Mouse (Mus musculus): Measurements from ENCODE around the gene Pebp1.
"Not testable (repeated sequence)": the region's sequence is repeated elsewhere in the genome, so short reads cannot be mapped to it uniquely, and the experiment has no call there.

Gene Pebp1

GRCm38 (mm10) chr5:117286831-117287822 lies at the start of gene Pebp1:
Gene Pebp1 (minus strand): TSS chr5:117287625.
- DNase-seq (ENCODE audit: low read depth, low spot score): peak; percentile 92

- DNase-seq (ENCODE audit: low read depth, low spot score): no peak
Measured at GRCm38 (mm10) chr5:117330457-117330856, 43.0 kb upstream of the Pebp1 start.

GRCm38 (mm10) chr5:117326408-117326807 lies 39.0 kb upstream of the Pebp1 start:
- no peak for DNase-seq (ENCODE audit: low read depth, low spot score)

- DNase-seq (ENCODE audit: low read depth, low spot score): no peak
Measured at GRCm38 (mm10) chr5:117323751-117324150, 36.3 kb upstream of the Pebp1 start.

GRCm38 (mm10) chr5:117318741-117319629 lies 31.6 kb upstream of the Pebp1 start, which contains the start of gene Vsig10:
Gene Vsig10 (plus strand): TSS chr5:117319083.
- DNase-seq (ENCODE audit: low read depth, low spot score): peak; percentile 54

- no peak for DNase-seq (ENCODE audit: low read depth, low spot score)
Measured at GRCm38 (mm10) chr5:117314587-117315428, 27.4 kb upstream of the Pebp1 start.

GRCm38 (mm10) chr5:117313909-117314308 lies 26.5 kb upstream of the Pebp1 start:
- DNase-seq (ENCODE audit: low read depth, low spot score): no peak

- DNase-seq (ENCODE audit: low read depth, low spot score): peak; percentile 15
Measured at GRCm38 (mm10) chr5:117313420-117313819, 26.0 kb upstream of the Pebp1 start.

- DNase-seq (ENCODE audit: low read depth, low spot score): peak; percentile 37
Measured at GRCm38 (mm10) chr5:117307699-117308098, 20.3 kb upstream of the Pebp1 start.

GRCm38 (mm10) chr5:117306826-117307225 lies 19.4 kb upstream of the Pebp1 start:
- no peak for DNase-seq (ENCODE audit: low read depth, low spot score)

GRCm38 (mm10) chr5:117305754-117306153 lies 18.3 kb upstream of the Pebp1 start:
- DNase-seq (ENCODE audit: low read depth, low spot score): no peak

- DNase-seq (ENCODE audit: low read depth, low spot score): peak; percentile 60
Measured at GRCm38 (mm10) chr5:117304947-117305346, 17.5 kb upstream of the Pebp1 start.

GRCm38 (mm10) chr5:117303691-117304579 lies 16.5 kb upstream of the Pebp1 start:
- no peak for DNase-seq (ENCODE audit: low read depth, low spot score)

GRCm38 (mm10) chr5:117302899-117303298 lies 15.5 kb upstream of the Pebp1 start:
- DNase-seq (ENCODE audit: low read depth, low spot score): no peak

GRCm38 (mm10) chr5:117295011-117295410 lies 7.6 kb upstream of the Pebp1 start:
- DNase-seq (ENCODE audit: low read depth, low spot score): no peak

- not testable (repeated sequence) for DNase-seq (ENCODE audit: low read depth, low spot score)
Measured at GRCm38 (mm10) chr5:117293776-117294175, 6.4 kb upstream of the Pebp1 start.

- DNase-seq (ENCODE audit: low read depth, low spot score): no peak
Measured at GRCm38 (mm10) chr5:117292547-117292946, 5.1 kb upstream of the Pebp1 start.

- no peak for DNase-seq (ENCODE audit: low read depth, low spot score)
Measured at GRCm38 (mm10) chr5:117291312-117291711, 3.9 kb upstream of the Pebp1 start.

GRCm38 (mm10) chr5:117290081-117290480 lies 2.7 kb upstream of the Pebp1 start:
- no peak for DNase-seq (ENCODE audit: low read depth, low spot score)

GRCm38 (mm10) chr5:117289646-117290045 lies 2.2 kb upstream of the Pebp1 start:
- DNase-seq (ENCODE audit: low read depth, low spot score): no peak
